Mouse (Mus musculus) lung, embryonic 14.5 days (tissue): ENCODE measurements around the gene Lyrm4. TPM values are rescaled to one million over a fixed set of nuclear protein-coding genes. Genes with fewer than 3 reads are reported as not detected.

Source experiments
- ATAC-seq: fragments of 200-750 bp; cut with Nextera tagmentation; 2 replicates; pipeline ENCODE4 v1.8.0; 2017; ENCODE audit warnings: mild to moderate bottlenecking, moderate TSS enrichment, moderate library complexity; ENCODE audit not compliant: insufficient read depth
- DNase-seq: peaks from one replicate; pipeline ENCODE4 v3.0.0-alpha.2; 2015
- H3K27ac ChIP-seq: fragments of 300-500 bp; sonication (generic); 2 replicates; pipeline ENCODE4 v1.5.1; 2014; ENCODE audit warnings: low read depth, mild to moderate bottlenecking, moderate library complexity
- H3K27me3 ChIP-seq: fragments of 300-500 bp; sonication (generic); 2 replicates; pipeline ENCODE4 v1.6.1; 2014; ENCODE audit warnings: low read length, control low read depth; ENCODE audit not compliant: insufficient read depth
- H3K36me3 ChIP-seq: fragments of 300-500 bp; sonication (generic); 2 replicates; pipeline ENCODE4 v1.6.1; 2014; ENCODE audit warnings: control low read depth; ENCODE audit not compliant: insufficient read depth
- H3K4me1 ChIP-seq: fragments of 300-500 bp; sonication (generic); 2 replicates; pipeline ENCODE4 v1.6.1; 2014; ENCODE audit warnings: antibody characterized with exemption, control low read depth; ENCODE audit not compliant: insufficient read depth
- H3K4me2 ChIP-seq: fragments of 300-500 bp; sonication (generic); 2 replicates; pipeline ENCODE4 v1.6.1; 2014; ENCODE audit warnings: mild to moderate bottlenecking
- H3K4me3 ChIP-seq: fragments of 300-500 bp; sonication (generic); 2 replicates; pipeline ENCODE4 v1.5.1; 2014; ENCODE audit warnings: low read depth, low read length
- H3K9ac ChIP-seq: fragments of 300-500 bp; sonication (generic); 2 replicates; pipeline ENCODE4 v1.6.1; 2014
- H3K9me3 ChIP-seq: fragments of 300-500 bp; sonication (generic); 2 replicates; pipeline ENCODE4 v1.6.1; 2016; ENCODE audit warnings: low read depth, low read length, control low read depth
- CTCF ChIP-seq: IDR thresholded peaks from 2 replicates; pipeline ENCODE4 v1.5.1; 2016; ENCODE audit warnings: antibody characterized with exemption, low read depth
- WGBS: fragments of 180-500 bp; shearing (Covaris S2); extraction: QIAGEN DNeasy Blood & Tissue Kit; methylation state at CpG from one replicate; pipeline ENCODE4 v1.1.7; 2014; 5-methylcytosine and 5-hydroxymethylcytosine counted together
- polyA plus RNA-seq: library from polyadenylated mRNA; unstranded; fragments of >200 nt; fragmentation: Nextera tagmentation; extraction: Ambion mirVana; gene quantifications from 2 replicates; pipeline ENCODE4 v1.2.1, GENCODE M21; 2014

Gene Lyrm4
- polyA plus RNA-seq, 1 experiment from 2014 or later, result 25.9 TPM

DNA sequence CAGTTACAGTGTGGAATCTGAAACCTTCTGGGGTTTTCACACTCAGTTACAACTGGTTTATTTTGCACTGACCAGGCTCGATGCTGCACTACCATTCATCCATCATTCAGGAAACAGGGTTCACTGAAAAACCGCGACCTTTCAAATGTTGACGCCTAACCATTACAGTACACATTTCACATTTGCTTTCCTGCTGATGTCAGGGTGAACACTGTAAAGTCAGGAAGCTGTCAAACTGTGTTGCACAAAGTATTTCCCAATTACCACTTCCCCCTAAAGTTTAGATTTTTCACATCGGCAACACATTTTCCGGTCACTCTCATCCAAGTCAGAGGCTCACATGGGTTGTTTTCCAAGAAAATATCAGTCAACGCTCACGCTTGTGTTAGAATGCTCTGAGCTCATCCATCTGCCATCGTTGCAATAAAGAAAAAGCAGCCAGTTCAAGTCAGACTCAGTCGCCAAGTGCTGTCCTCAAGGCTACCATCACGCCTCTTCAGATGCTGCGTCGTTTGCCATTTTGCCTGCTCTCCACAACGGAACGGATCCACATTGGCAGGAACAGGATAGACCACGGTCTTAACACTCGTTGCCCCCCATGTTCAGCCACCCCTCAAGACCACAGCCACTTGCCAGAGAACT, 167.4 kb downstream of the Lyrm4 start:
- no peak for TF ChIP-seq CTCF
- peak; percentile 67 for DNase-seq
- no peak overlapping the region for H3K4me3 ChIP-seq
- H3K36me3 ChIP-seq, result no peaks in the 10 kb centered on the region
- 40% methylated on average over 17 of the region's 17 CpGs for WGBS
- no peak overlapping the region for H3K27ac ChIP-seq
- no peaks in the 10 kb centered on the region for H3K9me3 ChIP-seq
- H3K9ac ChIP-seq, result no peak overlapping the region
- H3K4me2 ChIP-seq, result no peak overlapping the region
- peak; percentile 59 for ATAC-seq
- H3K4me1 ChIP-seq, result no peaks in the 10 kb centered on the region
- H3K27me3 ChIP-seq, result no peaks in the 10 kb centered on the region

DNA sequence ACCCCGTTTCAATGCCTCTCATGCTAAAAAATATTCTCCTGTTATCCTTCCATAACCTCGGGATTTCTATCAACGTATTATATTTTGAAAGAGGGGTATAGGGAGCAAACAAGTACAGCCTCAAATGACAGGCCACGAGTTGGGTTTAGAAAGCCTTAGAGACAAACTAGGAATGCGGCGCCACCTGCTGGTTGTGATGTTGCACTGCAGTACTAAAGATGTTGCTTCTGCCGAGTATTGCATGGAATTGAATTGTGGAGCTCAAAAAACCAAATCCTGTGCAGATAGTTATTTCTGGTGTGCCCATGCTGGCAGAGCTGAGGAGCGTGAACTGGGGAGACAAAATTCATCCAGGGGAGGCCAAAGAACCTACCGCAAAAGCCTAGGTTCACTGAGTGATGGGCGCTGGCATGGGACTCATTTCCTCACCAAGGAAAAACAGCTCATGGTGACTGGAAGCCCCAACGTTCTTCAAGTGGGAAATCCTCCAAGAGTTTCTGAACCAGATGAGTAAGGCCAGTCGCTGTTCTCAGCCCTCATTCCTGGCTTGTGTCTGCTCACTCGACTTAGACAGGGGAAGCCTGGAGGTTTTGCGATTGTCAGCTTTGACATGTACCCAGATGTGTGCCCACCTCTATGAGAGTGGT, 169.8 kb downstream of the Lyrm4 start:
- H3K9ac ChIP-seq, result no peak overlapping the region
- no peaks in the 10 kb centered on the region for H3K4me1 ChIP-seq
- no peak overlapping the region for H3K4me2 ChIP-seq
- no peaks in the 10 kb centered on the region for H3K36me3 ChIP-seq
- no peaks in the 10 kb centered on the region for H3K27me3 ChIP-seq
- ATAC-seq (no peak), DNase-seq (peak; percentile 93)
- peak; percentile 94 for TF ChIP-seq CTCF
- no peaks in the 10 kb centered on the region for H3K9me3 ChIP-seq
- no peak overlapping the region for H3K4me3 ChIP-seq
- no peak overlapping the region for H3K27ac ChIP-seq
- 19% methylated on average over 14 of the region's 14 CpGs for WGBS

DNA sequence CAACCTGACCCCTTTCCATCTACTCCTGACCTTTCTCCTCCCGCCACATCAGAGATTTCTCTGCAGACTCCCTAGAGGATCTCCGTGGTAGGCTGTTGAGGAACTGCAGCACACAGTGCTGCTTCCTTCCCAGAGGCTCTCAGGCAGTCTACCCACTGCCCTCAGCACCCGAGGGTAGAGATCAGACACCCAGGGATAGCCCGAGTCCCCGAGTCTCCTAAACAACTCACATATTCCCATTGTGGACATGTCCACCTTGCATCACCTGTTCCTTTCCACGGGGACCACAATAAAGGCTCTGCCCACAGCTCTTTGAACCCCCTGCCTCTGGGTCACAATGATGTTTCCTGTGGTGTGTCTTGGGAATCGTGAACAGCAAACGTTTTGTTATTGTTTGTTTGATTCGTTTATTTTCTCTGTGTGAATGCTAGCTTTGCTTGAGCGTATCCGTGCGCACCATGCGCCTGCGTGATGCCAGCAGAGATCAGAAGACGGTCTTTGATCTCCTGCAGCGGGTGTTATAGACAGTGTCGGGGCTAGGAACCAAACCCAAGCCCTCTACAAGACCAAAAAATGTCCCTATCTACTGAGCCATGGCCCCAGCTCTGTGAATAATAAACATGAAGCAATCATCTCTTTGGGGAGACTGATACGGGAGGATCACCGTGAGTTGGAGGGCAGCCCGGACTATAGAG, 170.5 kb downstream of the Lyrm4 start:
- H3K36me3 ChIP-seq, result no peaks in the 10 kb centered on the region
- no peak overlapping the region for H3K9ac ChIP-seq
- no peak overlapping the region for H3K4me2 ChIP-seq
- DNase-seq (no peak), ATAC-seq (no peak)
- WGBS, result 62% methylated on average over 20 of the region's 20 CpGs
- no peak overlapping the region for H3K27ac ChIP-seq
- no peak overlapping the region for H3K4me3 ChIP-seq
- H3K27me3 ChIP-seq, result no peaks in the 10 kb centered on the region
- H3K4me1 ChIP-seq, result no peaks in the 10 kb centered on the region
- no peak for TF ChIP-seq CTCF
- no peaks in the 10 kb centered on the region for H3K9me3 ChIP-seq

DNA sequence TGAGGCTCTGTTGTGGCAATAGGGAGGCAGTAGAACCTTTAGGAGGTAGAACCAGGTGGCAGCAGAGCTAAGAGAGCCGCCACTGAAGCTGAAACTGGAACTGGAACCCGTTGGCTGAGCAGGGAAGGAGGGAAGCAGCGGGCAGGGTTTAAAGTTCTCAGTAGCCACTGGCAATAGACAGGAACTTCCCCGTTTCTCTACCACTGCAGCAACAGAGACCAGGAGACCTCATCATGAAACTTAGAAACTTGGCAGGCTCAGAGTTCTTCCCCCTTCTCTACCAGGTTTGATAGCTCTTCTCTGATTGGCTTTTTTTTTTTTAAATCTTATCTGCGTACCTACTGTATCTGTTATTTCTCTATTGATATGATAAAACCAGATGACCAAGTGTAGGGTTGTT, 176.4 kb downstream of the Lyrm4 start:
- no peak for DNase-seq
- H3K9me3 ChIP-seq, result no peaks in the 10 kb centered on the region
- no peak overlapping the region for H3K27ac ChIP-seq
- H3K36me3 ChIP-seq, result no peaks in the 10 kb centered on the region
- H3K4me3 ChIP-seq, result no peak overlapping the region
- WGBS, result 86% methylated on average over 5 of the region's 5 CpGs
- no peaks in the 10 kb centered on the region for H3K27me3 ChIP-seq
- H3K9ac ChIP-seq, result no peak overlapping the region
- H3K4me1 ChIP-seq, result no peaks in the 10 kb centered on the region
- no peak overlapping the region for H3K4me2 ChIP-seq
- no peak for TF ChIP-seq CTCF
- ATAC-seq, result no peak

DNA sequence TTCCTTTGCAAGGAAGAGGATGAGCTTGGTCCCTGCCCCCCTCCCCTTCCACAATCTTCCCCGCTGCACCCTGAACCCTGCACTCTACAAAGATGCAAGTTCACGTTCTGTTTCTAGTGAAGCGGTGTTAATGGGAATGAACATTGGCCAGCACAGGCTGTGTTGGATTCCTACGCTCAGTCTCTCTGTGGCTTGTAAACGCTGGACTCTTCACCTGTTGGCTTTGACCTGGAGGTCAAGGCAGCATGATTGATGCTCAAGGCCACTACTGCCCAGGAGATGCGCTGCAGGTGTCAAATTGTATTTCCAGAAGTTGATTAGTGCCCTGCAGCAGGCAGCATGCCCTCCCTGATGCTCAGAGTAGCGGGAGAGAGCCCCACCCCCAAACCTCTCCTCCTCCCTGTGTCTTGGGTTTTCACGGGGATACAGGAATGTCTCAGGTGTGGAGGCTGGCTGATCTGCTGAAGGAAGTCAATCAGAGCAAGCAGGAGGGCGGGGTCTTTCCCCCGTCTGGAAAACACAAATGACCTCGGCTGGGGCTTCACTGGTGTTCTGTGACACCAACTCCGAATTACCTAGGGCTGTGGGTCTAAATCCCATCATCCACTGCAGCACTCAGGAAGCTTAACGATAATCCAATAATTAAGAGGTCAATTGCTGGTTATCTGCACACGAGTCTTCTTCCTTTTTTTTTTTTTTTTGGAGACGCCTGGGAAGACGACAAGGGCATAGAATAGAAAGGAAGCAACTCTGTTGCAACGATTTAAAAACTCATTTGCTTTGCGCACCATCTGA, 177.3 kb downstream of the Lyrm4 start:
- Histone ChIP-seq H3K4me2 (no peak overlapping the region), H3K4me1 (no peaks in the 10 kb centered on the region), H3K9ac (no peak overlapping the region), H3K27me3 (no peaks in the 10 kb centered on the region), H3K4me3 (no peak overlapping the region), H3K9me3 (0 out of 2 replicates have a peak, but pooled peaks cover 4% of the 10 kb centered on the region), H3K36me3 (no peaks in the 10 kb centered on the region), H3K27ac (no peak overlapping the region)
- ATAC-seq, result no peak
- 51% methylated on average over 18 of the region's 18 CpGs for WGBS
- TF ChIP-seq CTCF, result no peak
- DNase-seq, result no peak

DNA sequence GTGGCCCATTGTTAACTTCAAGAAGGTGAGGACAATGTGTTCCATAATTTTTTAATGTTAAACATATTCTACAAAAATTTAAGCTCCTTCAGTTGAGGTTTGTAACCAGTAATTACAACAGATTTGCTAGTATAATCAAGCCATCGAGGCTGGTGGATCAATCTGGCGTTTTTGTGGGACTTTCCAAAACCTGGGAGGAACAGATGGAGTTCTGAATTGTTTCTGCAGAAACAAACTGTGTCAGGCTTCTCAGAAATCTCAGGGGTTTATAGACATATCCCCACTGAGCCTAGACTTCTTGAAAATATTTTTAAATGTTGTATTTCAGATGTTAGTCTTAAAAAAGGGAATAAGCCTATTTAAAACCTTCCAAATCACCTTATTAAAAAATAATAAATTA, 179.3 kb downstream of the Lyrm4 start:
- Histone ChIP-seq H3K4me2 (no peak overlapping the region), H3K27ac (no peak overlapping the region), H3K9ac (no peak overlapping the region), H3K9me3 (0 out of 2 replicates have a peak, but pooled peaks cover 5% of the 10 kb centered on the region), H3K4me1 (no peaks in the 10 kb centered on the region), H3K4me3 (no peak overlapping the region), H3K36me3 (no peaks in the 10 kb centered on the region), H3K27me3 (no peaks in the 10 kb centered on the region)
- DNase-seq (no peak), ATAC-seq (no peak)
- 76% methylated on average over 2 of the region's 2 CpGs for WGBS
- TF ChIP-seq CTCF, result no peak

Other genes with a start within 250 kb of the Lyrm4 start
- 20.2 and 24.7 TPM in 2 replicates for gene Rpp40, start 211.2 kb downstream of the Lyrm4 start, polyA plus RNA-seq
- gene Ppp1r3g, start 158.7 kb downstream of the Lyrm4 start, polyA plus RNA-seq, result 0.86 and 0.96 TPM in 2 replicates
- 29.3 and 34.3 TPM in 2 replicates for gene Fars2, start 114 bp downstream of the Lyrm4 start, polyA plus RNA-seq